Mouse (Mus musculus) thymus, adult 2 months (tissue): ENCODE data around the gene Gnb1. TPM values are rescaled to one million over a fixed set of nuclear protein-coding genes. Genes with fewer than 3 reads are reported as not detected.

ENCODE experiments used
- DNase-seq: peaks from one replicate; pipeline ENCODE4 v3.0.0; 2021
- H3K27ac ChIP-seq: fragments of 200-500 bp; 2 replicates; pipeline ENCODE4 v1.5.1; 2012; ENCODE audit warnings: low read length, control low read depth; ENCODE audit not compliant: control insufficient read depth, insufficient read depth
- H3K27me3 ChIP-seq: fragments of 200-500 bp; 2 replicates; pipeline ENCODE4 v1.6.1; 2012; ENCODE audit warnings: mild to moderate bottlenecking, low read length, moderate library complexity, mixed read lengths; ENCODE audit not compliant: control insufficient read depth, insufficient read depth
- H3K36me3 ChIP-seq: fragments of 200-500 bp; 2 replicates; pipeline ENCODE4 v1.6.1; 2012; ENCODE audit warnings: mild to moderate bottlenecking, low read length, moderate library complexity; ENCODE audit not compliant: control insufficient read depth, insufficient read depth
- H3K4me1 ChIP-seq: fragments of 200-500 bp; replicated peaks from 2 replicates; pipeline ENCODE4 v1.6.1; 2012; ENCODE audit warnings: low read length; ENCODE audit not compliant: control insufficient read depth, insufficient read depth
- H3K4me3 ChIP-seq: fragments of 200-500 bp; 2 replicates; pipeline ENCODE4 v1.5.1; 2012; ENCODE audit warnings: mild to moderate bottlenecking, low read length, control low read depth, moderate library complexity; ENCODE audit not compliant: control insufficient read depth, insufficient read depth
- CTCF ChIP-seq: fragments of 200-500 bp; IDR thresholded peaks from 2 replicates; pipeline ENCODE4 v1.5.1; 2012; ENCODE audit warnings: mild to moderate bottlenecking, control low read depth, low read length, moderate library complexity, borderline replicate concordance; ENCODE audit not compliant: control insufficient read depth, poor library complexity, insufficient read depth; ENCODE audit errors: extremely low read depth
- POLR2A ChIP-seq: fragments of 200-500 bp; IDR thresholded peaks from 2 replicates; pipeline ENCODE4 v1.6.1; 2012; ENCODE audit warnings: mild to moderate bottlenecking, low read length, control low read depth, moderate library complexity; ENCODE audit not compliant: control insufficient read depth, poor library complexity, insufficient read depth; ENCODE audit errors: extremely low read depth
- WGBS: fragments of 180-500 bp; shearing (Covaris S2); methylation state at CpG from one replicate; pipeline ENCODE4 v1.1.7; 2018; 5-methylcytosine and 5-hydroxymethylcytosine counted together
- polyA plus RNA-seq: library from polyadenylated mRNA; depleted of rRNA; stranded (reverse); fragments of >200 nt; gene quantifications from 2 replicates; pipeline ENCODE4 v1.2.3, GENCODE M21; 2012; rRNA removed

Gnb1 gene
- polyA plus RNA-seq = 850 and 885 TPM in 2 replicates

- DNase-seq = peak; percentile 96
- H3K4me3 ChIP-seq = peak within 1 kb of the TSS; percentile 100
- TF ChIP-seq CTCF (no peak), POLR2A (peak; percentile 62; the same call in 1 of the 2 replicates)
- H3K27me3 ChIP-seq = no peaks in the 10 kb centered on the region
- peaks cover 19% of the 10 kb centered on the region for H3K4me1 ChIP-seq
- H3K27ac ChIP-seq = no peak within 1 kb of the TSS
- H3K36me3 ChIP-seq = no peaks in the 10 kb centered on the region
- under 1% methylated on average over 56 of the region's 60 CpGs for WGBS
These were observed at the start of gene Gnb1 for GRCm38 (mm10) chr4:155490990-155491504. TSS of gene Gnb1 (plus strand) at chr4:155491361.

GRCm38 (mm10) chr4:155442808-155443207 is 48.4 kb upstream of the Gnb1 start:
- DNase-seq = no peak
- no peak overlapping the region for H3K27ac ChIP-seq
- 73% methylated on average over 3 of the region's 3 CpGs for WGBS
- H3K4me3 ChIP-seq = no peak overlapping the region
- no peaks in the 10 kb centered on the region for H3K27me3 ChIP-seq
- no peaks in the 10 kb centered on the region for H3K36me3 ChIP-seq
- H3K4me1 ChIP-seq = no peaks in the 10 kb centered on the region
- TF ChIP-seq POLR2A (no peak), CTCF (no peak)

- Histone ChIP-seq H3K4me3 (no peak overlapping the region), H3K27me3 (no peaks in the 10 kb centered on the region), H3K4me1 (no peaks in the 10 kb centered on the region), H3K27ac (no peak overlapping the region), H3K36me3 (no peaks in the 10 kb centered on the region)
- WGBS = 77% methylated on average over 10 of the region's 10 CpGs
- TF ChIP-seq POLR2A = no peak
- TF ChIP-seq CTCF = no peak
- DNase-seq = no peak
These were observed 39.6 kb upstream of the Gnb1 start for GRCm38 (mm10) chr4:155451597-155451996.

GRCm38 (mm10) chr4:155458575-155458974 is 32.6 kb upstream of the Gnb1 start:
- 86% methylated on average over 5 of the region's 5 CpGs for WGBS

GRCm38 (mm10) chr4:155463050-155463449 is 28.1 kb upstream of the Gnb1 start:
- TF ChIP-seq CTCF = no peak
- TF ChIP-seq POLR2A = no peak
- H3K4me3 ChIP-seq = no peak overlapping the region
- peaks cover 2% of the 10 kb centered on the region; the same call in 1 of the 2 replicates for H3K4me1 ChIP-seq
- DNase-seq = no peak
- no peaks in the 10 kb centered on the region for H3K36me3 ChIP-seq
- no peaks in the 10 kb centered on the region for H3K27me3 ChIP-seq
- WGBS = 85% methylated on average over 13 of the region's 13 CpGs
- H3K27ac ChIP-seq = no peak overlapping the region

More at GRCm38 (mm10) chr4:155458575-155458974, 32.6 kb upstream of the Gnb1 start:
- no peak overlapping the region for H3K4me3 ChIP-seq
- TF ChIP-seq POLR2A (no peak), CTCF (no peak)
- no peak overlapping the region for H3K27ac ChIP-seq
- H3K36me3 ChIP-seq = no peaks in the 10 kb centered on the region
- H3K4me1 ChIP-seq = peaks cover 2% of the 10 kb centered on the region; the same call in 1 of the 2 replicates
- DNase-seq = no peak
- no peaks in the 10 kb centered on the region for H3K27me3 ChIP-seq

GRCm38 (mm10) chr4:155463611-155464010 is 27.6 kb upstream of the Gnb1 start:
- 88% methylated on average over 6 of the region's 6 CpGs for WGBS
- Histone ChIP-seq H3K36me3 (no peaks in the 10 kb centered on the region), H3K27me3 (no peaks in the 10 kb centered on the region), H3K27ac (no peak overlapping the region), H3K4me3 (no peak overlapping the region), H3K4me1 (peaks cover 2% of the 10 kb centered on the region; the same call in 1 of the 2 replicates)
- TF ChIP-seq CTCF (no peak), POLR2A (no peak)
- no peak for DNase-seq
